28 mouse cellular contexts compared by ENCODE assay signal in the genomic region with DNA sequence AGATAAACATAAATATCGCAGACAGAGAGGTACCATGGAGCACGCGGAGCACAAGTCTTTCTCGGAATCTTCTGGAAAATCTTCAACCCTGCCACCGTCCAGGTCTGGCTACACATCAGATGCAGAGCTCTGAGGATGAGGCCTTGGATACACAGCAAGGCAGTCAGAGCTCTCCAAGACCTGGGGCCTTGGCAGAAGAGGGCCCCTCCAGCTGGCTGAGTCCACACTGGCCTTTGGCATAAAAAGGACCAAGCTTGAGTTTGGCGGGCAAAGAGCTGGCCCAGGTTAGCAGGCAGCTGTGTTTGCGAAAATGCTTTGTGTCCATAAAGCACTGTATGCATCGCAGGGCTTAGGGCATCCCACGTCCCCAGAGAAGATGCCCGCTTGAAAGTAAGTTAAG. TPM values are rescaled to one million over a fixed set of nuclear protein-coding genes. Genes with fewer than 3 reads are reported as not detected.
"Had no signal": no experiment of that assay in that cellular context is flagged by ENCODE, and none has a peak within 500 bp of the region (broad histone marks: within the 10 kb centered on the region; RNA-seq: fewer than 3 reads in every experiment).

No protein-coding gene starts in this region.

- DNase-seq: cerebellum, adult 8-10 months; cerebellum, adult 9-10 months; cerebellum, adult 9-11 months; cerebellum, postnatal 25 days; cerebellum, postnatal 36 days; embryo, embryonic 11 days; forebrain, postnatal 0 days; gastrocnemius, adult 2 months; gastrocnemius, postnatal 10 days; gastrocnemius, postnatal 14 days; gastrocnemius, postnatal 25 days; gastrocnemius, postnatal 36 days; heart, adult 11 months; heart, adult 18-20 months; heart, adult 2 months had no signal

- H3K9ac ChIP-seq: embryonic facial prominence, embryonic 12.5 days; embryonic facial prominence, embryonic 13.5 days; embryonic facial prominence, embryonic 15.5 days; forebrain, embryonic 12.5 days; forebrain, embryonic 13.5 days; forebrain, embryonic 15.5 days; forebrain, postnatal 0 days had no signal

- ATAC-seq: forebrain, embryonic 13.5 days; forebrain, embryonic 14.5 days; forebrain, embryonic 15.5 days; forebrain, embryonic 16.5 days; forebrain, postnatal 0 days had no signal

- H3K4me1 ChIP-seq: embryonic facial prominence, embryonic 12.5 days; embryonic facial prominence, embryonic 15.5 days had no signal

- H3K9me3 ChIP-seq: embryonic facial prominence, embryonic 10.5 days; embryonic facial prominence, embryonic 12.5 days; embryonic facial prominence, embryonic 13.5 days; embryonic facial prominence, embryonic 15.5 days; forebrain, embryonic 10.5 days; forebrain, embryonic 12.5 days; forebrain, embryonic 13.5 days; forebrain, embryonic 15.5 days had no signal

- H3K4me3 ChIP-seq: embryonic facial prominence, embryonic 10.5 days; embryonic facial prominence, embryonic 12.5 days; embryonic facial prominence, embryonic 13.5 days; embryonic facial prominence, embryonic 15.5 days; erythroblast, embryonic 14.5 days; forebrain, embryonic 10.5 days; forebrain, embryonic 12.5 days; forebrain, embryonic 13.5 days; forebrain, embryonic 15.5 days; gastrocnemius, adult 2 months; heart, adult 2 months had no signal

- H3K27ac ChIP-seq: embryonic facial prominence, embryonic 10.5 days; embryonic facial prominence, embryonic 12.5 days; embryonic facial prominence, embryonic 13.5 days; embryonic facial prominence, embryonic 15.5 days; forebrain, embryonic 10.5 days; forebrain, embryonic 12.5 days; forebrain, embryonic 13.5 days; forebrain, embryonic 15.5 days; gastrocnemius, adult 2 months; heart, adult 2 months had no signal

- H3K36me3 ChIP-seq: embryonic facial prominence, embryonic 10.5 days; embryonic facial prominence, embryonic 12.5 days; embryonic facial prominence, embryonic 13.5 days; embryonic facial prominence, embryonic 15.5 days; forebrain, embryonic 10.5 days; forebrain, embryonic 12.5 days; forebrain, embryonic 15.5 days had no signal

- H3K4me2 ChIP-seq: embryonic facial prominence, embryonic 12.5 days; embryonic facial prominence, embryonic 13.5 days; embryonic facial prominence, embryonic 15.5 days; forebrain, embryonic 12.5 days; forebrain, embryonic 13.5 days; forebrain, embryonic 15.5 days had no signal

- H3K27me3 ChIP-seq: embryonic facial prominence, embryonic 12.5 days; embryonic facial prominence, embryonic 13.5 days; forebrain, embryonic 12.5 days; forebrain, embryonic 13.5 days; forebrain, embryonic 15.5 days had no signal

RNA-seq across cellular contexts. Expression of gene Crtac1, which starts 17.0 kb away (rescaled TPM):
- total RNA-seq: common myeloid progenitor, adult 5-6 weeks; granulocyte monocyte progenitor cell, adult 5-6 weeks; heart, adult 18-20 months; heart, adult 2 months had no signal
- polyA plus RNA-seq: erythroblast, embryonic 14.5 days; heart, adult 2 months had no signal
